Mouse (Mus musculus): ENCODE results near the gene Mug1. TPM values are rescaled to one million over a fixed set of nuclear protein-coding genes. Genes with fewer than 3 reads are reported as not detected.

The Mug1 gene
- not detected in 2 replicates for polyA plus RNA-seq (2015; fragmentation: Nextera tagmentation; extraction: Ambion mirVana)

DNA sequence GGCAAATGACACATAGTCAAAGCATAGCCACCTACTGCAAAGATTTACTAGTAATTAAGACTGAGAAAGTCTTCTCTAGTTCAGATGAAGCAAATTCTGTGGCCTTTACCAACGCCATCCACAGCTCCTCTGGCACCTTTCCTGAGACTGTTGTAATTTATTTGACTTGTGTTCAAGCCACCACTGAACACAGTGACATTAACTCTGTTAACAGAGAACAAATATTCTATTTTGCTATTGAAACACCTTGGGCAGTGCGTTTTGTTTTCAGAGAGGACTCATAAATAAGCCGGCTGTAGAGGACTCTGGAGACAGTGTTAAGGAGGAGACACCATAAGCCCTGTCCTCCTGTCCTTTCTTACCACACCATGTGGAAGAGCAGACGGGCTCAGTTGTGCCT lies at the start of gene Mug1:
TSS of gene Mug1 (plus strand) at position 271 of the 400 bp plus-strand sequence.

Other genes with a start within 250 kb of the Mug1 start
- 22.9 and 24.7 TPM in 2 replicates for gene A2m, start 203.2 kb upstream of the Mug1 start, polyA plus RNA-seq (2015; fragmentation: Nextera tagmentation; extraction: Ambion mirVana)
- 0.53 and 0.54 TPM in 2 replicates for gene Gm7298, start 105.6 kb upstream of the Mug1 start, polyA plus RNA-seq (2015; fragmentation: Nextera tagmentation; extraction: Ambion mirVana)
- gene Mug2, start 168.2 kb downstream of the Mug1 start, polyA plus RNA-seq (2015; fragmentation: Nextera tagmentation; extraction: Ambion mirVana), result not detected in 2 replicates